Mouse (Mus musculus): ENCODE measurements around the gene Oaz1.
A peak's percentile ranks its signal among the peaks of the same experiment; 100 is the strongest.
"Not testable (repeated sequence)": the region's sequence is repeated elsewhere in the genome, so short reads cannot be mapped to it uniquely, and the experiment has no call there.

The Oaz1 gene

DNA sequence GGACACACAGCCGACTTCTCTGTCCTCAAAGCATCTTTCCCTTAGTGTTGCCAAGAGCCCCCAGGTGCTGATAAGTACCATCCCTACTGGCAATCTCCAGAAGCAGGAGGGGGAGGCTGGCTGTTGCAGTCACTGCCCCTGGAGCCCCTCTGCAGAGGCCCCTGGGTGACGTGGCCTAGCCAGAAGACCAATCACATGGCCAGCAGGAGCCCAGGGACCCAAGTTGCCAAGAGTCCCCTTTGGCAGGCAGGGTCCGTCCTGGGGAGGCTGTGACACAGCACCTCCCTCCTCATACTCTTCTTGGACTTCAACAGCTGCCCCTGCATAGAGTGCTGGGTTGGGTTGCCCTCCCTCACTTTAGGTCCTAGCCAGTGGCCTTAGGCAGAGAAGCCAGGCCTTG, 23.5 kb upstream of the Oaz1 start:
- DNase-seq, result no peak

- peak in 1 of 2 experiments; percentile 24 for DNase-seq
Observed at GRCm38 (mm10) chr10:80804340-80804739, 22.1 kb upstream of the Oaz1 start.

DNA sequence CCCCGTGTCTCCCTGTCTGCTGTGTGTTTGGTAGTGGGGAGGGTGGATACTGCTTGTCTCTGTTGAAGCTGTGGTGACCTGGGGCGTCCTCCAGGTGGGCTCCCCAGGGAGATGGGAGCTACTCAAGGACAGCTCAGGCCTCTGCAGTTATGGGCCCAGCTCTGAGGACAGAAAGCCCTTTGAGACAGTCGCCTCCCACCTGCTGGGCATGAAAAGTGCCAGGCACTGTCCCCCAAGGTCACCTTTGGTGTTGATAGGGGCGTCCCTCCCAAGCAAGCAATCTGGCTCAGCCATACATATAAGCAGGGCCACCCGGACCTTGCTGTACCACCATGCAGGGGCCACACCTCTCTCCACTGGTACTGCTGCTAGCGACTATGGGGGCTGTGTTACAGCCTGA, 21.5 kb upstream of the Oaz1 start, which contains the start of gene Amh:
TSS of gene Amh (plus strand) at position 328 of the 400 bp plus-strand sequence.
- DNase-seq, result no peak

GRCm38 (mm10) chr10:80805322-80805721, 21.1 kb upstream of the Oaz1 start:
- DNase-seq, result no peak

DNA sequence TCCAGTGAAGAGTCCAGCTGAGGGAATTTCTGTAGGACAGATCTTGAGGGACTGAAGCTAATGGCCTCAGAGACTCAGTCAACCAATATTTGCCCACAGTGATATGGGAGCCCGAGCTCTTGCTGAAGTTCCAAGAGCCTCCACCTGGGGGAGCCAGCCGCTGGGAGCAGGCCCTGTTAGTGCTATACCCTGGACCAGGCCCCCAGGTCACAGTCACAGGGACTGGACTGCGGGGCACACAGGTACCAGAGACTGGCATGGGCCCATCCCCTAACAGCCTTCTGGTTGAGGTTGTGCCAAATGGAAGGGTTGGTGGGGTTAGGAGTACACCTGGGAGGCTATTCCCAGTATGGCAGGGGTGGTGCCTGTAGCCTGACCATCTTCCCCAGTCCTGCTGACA, 20.5 kb upstream of the Oaz1 start:
- peak; percentile 61 to 69 for DNase-seq

DNA sequence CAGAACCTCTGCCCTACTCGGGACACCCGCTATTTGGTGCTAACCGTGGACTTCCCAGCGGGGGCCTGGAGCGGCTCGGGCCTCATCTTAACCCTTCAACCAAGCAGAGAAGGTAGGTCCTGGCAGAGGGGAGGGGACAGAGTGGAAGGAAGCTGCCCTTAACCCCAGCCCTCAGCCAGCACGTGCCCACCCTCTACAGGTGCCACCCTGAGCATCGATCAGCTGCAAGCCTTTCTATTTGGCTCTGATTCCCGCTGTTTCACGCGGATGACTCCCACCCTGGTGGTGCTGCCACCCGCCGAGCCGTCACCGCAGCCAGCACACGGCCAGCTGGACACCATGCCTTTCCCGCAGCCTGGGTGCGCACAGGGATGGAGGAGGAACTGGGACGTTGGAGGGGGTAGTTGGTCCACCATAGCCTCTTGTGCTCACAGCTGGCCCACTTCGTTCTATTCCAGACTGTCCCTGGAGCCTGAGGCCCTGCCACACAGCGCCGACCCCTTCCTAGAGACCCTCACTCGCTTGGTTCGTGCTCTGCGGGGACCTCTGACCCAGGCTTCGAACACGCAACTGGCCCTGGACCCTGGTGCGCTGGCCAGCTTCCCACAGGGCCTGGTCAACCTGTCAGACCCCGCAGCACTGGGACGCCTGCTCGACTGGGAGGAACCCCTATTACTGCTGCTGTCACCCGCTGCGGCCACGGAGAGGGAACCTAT, 20.0 kb upstream of the Oaz1 start:
- DNase-seq, result peak in 1 of 2 experiments; percentile 24

DNA sequence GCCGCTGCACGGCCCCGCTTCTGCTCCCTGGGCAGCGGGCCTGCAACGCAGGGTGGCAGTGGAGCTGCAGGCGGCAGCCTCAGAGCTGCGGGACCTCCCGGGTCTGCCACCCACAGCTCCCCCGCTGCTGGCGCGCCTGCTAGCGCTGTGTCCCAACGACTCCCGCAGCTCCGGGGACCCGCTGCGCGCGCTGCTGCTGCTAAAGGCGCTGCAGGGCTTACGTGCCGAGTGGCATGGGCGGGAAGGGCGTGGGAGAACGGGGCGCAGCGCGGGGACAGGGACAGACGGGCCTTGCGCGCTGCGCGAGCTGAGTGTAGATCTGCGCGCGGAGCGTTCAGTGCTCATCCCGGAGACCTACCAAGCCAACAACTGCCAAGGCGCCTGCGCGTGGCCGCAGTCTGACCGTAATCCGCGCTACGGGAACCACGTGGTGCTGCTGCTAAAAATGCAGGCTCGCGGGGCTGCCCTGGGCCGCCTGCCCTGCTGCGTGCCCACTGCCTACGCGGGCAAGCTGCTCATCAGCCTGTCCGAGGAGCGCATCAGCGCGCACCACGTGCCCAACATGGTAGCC, 19.3 kb upstream of the Oaz1 start:
- peak in 1 of 2 experiments; percentile 55 for DNase-seq

DNA sequence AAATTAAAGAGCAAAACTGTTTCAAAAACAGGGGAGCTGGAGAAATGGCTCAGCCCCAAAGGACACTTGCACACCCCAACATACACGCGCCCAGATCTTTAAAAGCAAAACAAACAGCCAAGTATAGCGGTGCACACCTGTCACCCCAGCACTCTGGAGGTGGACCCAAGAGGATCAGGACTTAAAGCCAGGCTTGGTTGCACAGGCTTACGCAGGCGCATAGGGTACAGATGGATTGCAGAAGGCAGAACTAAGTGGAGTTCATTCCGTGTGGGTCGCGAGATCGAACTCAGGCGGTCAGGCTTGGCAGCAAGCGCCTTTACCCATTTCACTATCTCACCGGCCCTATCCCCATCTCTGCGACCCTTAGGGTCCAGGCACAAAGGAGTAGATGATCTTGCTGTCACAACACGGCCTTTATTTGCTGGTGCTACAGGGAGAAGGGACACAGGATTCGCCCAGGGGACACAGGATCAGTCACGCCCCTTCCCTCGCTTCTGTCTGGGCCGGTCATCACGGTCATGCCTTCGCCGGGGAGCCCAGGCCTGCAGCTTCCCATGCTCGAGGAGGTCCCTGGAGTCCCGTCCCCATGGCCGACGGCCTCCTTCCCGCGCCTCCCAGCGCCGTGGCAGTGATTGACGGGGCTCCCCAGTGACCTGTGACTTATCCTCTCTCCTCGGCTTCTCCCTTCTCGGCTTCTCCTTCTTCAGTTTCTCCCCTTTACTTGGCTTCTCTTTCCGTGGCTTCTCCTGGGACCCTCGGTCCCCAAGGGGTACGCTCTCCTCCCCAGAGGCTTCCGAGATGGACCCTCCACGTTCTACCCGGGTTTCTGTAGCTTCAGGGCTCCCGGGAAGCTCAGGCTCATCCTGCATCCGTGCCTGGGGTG, 18.1 kb upstream of the Oaz1 start:
- no peak for DNase-seq

GRCm38 (mm10) chr10:80808985-80809632, 17.3 kb upstream of the Oaz1 start:
- no peak for DNase-seq

DNA sequence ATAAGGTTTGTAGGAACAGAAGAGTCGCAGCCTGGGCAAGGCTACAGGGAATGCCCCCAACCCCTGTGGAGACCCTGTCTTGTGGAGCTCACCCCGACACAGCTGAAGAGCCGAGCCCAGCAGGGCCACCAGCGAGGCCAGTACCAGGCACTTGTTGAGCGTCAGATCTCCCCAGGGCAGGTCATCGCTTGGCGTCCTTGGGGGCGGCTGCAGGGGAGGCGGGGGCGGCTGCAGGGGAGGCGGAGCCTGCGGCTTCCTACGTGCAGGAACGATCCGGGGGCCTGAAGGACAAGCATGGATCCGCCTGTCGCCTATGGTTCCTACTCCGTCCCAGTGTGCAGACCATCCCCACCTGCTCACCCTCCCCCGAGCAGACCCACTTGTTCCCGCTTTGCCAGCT, 16.4 kb upstream of the Oaz1 start:
- no peak for DNase-seq

GRCm38 (mm10) chr10:80812391-80813041, 13.9 kb upstream of the Oaz1 start:
- no peak for DNase-seq

- DNase-seq, result no peak
Observed at GRCm38 (mm10) chr10:80813366-80813765, 13.1 kb upstream of the Oaz1 start, which contains the start of gene Jsrp1. Jsrp1 (minus strand) TSS chr10:80813498.

- DNase-seq, result no peak
Observed at GRCm38 (mm10) chr10:80814800-80815199, 11.7 kb upstream of the Oaz1 start.

DNA sequence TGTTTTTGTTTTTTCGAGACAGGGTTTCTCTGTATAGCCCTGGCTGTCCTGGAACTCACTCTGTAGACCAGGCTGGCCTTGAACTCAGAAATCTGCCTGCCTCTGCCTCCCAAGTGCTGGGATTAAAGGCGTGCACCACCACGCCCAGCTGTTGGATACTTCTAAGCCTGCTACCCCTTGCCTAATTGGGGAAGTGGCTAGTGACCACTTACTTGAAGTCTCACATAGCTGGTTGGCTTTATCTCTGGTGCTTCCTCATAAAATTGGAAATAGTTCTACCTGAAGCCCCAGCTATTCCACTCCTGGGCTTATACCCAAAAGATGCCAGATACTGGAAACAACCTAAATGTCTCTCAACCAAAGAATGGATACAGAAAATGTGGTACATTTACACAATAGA, 10.2 kb upstream of the Oaz1 start:
- not testable (repeated sequence) for DNase-seq

DNA sequence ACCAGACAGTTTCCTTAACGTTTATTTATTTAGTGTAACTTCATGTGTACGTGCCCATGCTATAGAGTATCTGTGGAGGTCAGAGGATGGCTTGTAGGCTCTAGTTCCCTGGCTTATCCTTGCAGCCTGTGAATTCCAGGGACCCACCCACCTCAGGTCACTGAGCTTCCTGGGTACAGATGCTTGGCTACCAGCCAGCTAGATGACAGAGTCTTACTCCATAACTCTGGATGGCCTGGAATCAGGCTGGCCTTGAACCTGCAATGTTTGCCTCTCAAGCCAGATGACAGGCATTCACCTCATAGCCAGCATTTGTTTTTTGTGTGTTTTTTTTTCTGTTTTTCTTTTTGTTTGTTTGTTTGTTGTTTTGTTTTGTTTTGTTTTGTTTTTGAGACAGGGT, 9.3 kb upstream of the Oaz1 start:
- DNase-seq, result no peak

DNA sequence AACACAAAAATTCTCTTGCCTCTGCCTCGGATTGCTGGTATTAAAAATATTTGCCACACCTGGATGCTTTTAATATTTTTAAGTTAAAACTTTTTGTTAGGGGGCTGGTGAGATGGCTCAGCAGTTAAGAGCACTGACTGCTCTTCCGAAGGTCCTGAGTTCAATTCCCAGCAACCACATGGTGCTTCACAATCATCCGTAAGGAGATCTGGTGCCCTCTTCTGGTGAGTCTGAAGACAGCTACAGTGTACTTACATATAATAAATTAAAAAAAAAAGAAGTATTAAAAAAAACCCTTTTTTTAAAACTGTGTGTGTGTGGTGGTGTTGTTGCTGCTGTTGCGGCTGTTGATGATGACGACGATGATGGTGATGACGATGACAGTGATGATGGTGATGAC, 8.5 kb upstream of the Oaz1 start:
- DNase-seq, result not testable (repeated sequence)

DNA sequence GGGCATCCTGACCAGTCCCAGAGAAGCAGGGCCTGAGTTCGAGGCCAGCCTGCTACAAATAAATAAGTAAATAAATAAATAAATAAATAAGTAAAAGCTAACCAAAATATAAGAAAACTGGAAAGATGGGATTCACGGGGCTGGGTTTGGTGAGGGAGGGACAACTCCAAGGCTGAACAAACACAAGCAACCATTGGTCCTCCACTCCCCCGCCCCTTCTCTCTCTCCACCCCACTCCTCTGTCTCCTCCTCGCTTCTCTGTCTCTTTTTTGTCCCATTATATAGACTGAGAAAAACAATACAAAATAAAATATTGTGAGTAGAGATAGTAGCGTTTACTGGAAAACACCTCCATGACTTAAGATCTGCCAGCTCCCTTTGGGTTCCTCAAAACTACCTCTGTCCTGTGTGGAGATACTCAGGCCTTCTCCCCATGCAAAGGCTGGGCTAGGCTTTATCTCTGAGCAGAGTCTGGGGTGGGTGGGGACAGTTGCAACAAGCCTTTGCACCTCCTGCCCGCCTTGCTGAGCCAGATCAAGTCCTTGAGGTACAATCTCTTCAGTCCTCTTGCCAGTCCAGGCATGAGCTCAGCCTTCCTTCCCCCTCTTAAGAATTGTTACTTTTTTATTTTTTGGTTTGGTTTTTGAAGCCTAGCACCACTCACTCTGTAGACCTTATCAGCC, 7.7 kb upstream of the Oaz1 start:
- no peak for DNase-seq

GRCm38 (mm10) chr10:80819406-80819805, 7.0 kb upstream of the Oaz1 start:
- DNase-seq, result no peak

- no peak for DNase-seq
Observed at GRCm38 (mm10) chr10:80821991-80822390, 4.5 kb upstream of the Oaz1 start.

DNA sequence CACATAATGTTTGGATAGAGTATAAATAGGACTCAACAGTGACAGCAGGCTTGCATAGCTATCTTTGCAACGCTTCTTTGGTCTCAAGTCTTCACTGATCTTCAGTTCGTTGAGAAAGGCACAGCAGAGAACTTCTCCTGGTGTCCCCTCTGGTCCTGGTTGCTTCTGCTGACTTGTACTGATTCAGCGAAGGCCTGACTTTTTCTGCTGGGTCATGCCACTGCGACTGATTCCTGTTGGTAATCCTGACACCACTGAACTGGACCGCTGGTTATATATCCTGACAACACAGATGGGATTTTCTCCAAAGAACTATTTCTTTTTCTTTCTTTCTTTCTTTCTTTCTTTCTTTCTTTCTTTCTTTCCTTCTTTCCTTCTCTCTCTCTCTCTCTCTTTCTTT, 3.9 kb upstream of the Oaz1 start:
- DNase-seq, result no peak

- DNase-seq, result no peak
Observed at GRCm38 (mm10) chr10:80823316-80823715, 3.1 kb upstream of the Oaz1 start.
